Mouse (Mus musculus) mesoderm, embryonic 11.5 days (tissue): Measurements from ENCODE around the gene 6430571L13Rik.

Source experiments
- DNase-seq: peaks from one replicate; pipeline ENCODE4 v3.0.0-alpha.2; 2012; ENCODE audit warnings: low read depth, low spot score

6430571L13Rik gene

GRCm38 (mm10) chr9:107340911-107341645, 676 bp downstream of the 6430571L13Rik start:
- no peak for DNase-seq

DNA sequence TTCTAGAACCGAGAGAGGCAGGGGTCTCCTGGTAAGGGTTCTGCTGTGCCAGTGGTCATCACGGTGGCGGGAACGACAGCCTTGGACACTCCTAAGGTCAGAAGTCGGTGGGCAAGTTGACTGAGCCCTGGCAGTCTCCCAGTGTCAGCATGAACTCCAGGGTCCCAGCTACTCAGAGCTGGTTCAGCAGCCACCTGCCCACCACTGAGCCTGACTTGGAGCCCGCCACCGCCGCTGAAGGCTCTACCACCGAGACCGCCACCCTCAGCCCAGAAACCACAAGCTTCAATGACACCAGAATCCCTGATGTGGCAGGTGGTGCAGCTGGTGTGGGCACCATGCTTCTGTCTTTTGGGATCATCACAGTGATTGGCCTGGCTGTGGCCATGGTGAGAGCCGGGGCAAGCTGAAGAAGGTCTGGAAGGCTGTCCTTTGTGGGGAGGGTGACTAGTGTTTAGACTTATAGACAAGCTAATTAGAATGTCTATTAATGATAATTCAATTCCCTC, 1.9 kb downstream of the 6430571L13Rik start:
- no peak for DNase-seq

DNA sequence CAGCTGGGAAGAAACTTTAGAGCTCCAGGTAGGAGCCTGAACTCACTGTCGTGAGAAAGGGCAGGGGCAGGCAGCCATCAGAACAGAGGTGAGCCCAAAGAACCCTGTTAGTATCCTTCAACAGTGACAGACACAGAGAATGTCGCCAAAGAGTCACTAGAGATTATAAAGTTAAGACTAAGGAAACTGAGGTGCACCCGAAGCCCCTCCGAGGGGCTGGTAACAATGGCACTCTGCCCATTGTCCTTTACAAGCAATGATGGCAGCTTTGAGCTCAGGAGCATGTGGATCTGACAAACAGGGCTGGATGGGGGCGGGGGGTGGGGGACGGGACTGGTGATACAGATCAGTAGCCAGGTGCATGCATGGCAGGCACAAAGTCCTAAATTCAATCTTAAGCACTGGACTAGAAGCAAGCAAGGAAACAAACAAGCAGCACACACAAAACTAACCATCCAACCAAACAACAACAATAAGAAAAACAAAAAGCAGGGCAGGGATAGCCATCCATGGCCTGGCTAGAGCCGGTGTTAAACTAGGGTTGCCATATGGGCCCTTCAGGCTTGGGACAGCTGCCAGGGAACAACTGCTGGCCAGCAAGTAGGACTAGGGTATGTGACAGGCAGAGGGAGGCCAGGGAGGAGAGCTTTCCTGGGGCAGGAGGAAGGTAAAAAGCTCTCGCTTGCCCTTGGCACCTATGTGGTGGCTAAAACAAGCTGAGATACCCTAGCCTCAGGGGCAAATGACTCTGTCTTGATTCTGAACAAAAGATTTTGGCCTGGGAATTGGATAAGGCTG, 2.9 kb downstream of the 6430571L13Rik start:
- no peak for DNase-seq

DNA sequence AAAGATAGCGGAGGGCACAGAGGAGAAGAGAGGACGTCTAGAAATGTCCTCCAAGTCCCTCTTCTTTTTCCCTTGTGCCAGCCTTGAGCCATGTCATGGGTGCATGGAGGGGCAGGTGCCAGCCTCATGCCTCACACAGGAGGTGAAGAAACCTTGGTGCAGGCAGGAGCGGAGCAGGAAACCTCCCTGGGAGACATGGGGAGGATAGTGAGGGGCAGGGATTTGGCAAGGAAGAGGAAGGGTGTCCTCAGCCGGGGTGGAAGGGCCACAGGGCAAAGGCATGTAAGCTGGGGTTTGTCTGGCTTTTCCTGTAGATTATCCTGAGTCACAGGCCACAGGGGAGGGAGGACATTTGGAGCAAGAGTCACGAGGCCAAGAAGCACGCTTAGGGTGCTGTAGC, 3.6 kb downstream of the 6430571L13Rik start:
- DNase-seq = no peak

DNA sequence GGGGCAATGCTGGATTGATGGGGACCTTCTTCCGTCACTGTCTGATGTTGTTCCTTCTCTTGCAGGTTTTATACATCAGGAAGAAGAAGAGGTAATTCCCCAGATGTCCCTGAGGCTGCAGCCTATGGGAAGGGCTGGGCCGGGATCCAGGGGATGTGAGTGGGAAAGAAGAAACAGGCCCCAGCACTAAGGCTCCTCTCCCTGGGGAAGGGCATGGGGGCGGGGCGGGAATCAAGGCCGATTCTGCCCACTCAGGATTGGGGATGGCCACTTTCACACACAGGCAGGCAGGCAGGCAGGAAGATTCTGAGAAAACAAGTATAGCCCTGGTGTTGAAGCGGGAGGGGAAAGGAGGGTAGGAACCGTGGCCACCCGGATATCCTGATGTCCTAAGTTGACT, 5.7 kb downstream of the 6430571L13Rik start:
- DNase-seq = no peak

- DNase-seq = no peak
Observed at GRCm38 (mm10) chr9:107347586-107348183, 7.3 kb downstream of the 6430571L13Rik start.

DNA sequence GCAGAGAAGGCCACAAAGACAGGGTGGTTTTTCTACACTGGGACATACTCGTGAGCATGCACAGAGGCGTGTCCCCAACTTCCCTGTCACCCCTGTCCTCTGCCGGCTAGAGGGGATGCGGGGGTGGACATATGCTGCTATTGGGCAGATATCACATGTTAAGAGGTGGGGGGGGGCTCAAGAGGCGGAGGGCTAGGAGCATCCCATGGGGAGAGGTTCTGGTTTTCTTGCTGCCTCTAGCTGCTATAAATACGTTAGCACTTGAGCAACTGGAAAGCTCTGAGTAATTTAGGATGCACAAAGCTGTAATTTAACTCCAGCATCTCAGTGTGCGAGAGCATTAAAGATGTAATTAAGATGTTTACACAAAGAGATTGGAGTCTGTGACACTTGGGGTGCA, 8.9 kb downstream of the 6430571L13Rik start:
- no peak for DNase-seq

DNA sequence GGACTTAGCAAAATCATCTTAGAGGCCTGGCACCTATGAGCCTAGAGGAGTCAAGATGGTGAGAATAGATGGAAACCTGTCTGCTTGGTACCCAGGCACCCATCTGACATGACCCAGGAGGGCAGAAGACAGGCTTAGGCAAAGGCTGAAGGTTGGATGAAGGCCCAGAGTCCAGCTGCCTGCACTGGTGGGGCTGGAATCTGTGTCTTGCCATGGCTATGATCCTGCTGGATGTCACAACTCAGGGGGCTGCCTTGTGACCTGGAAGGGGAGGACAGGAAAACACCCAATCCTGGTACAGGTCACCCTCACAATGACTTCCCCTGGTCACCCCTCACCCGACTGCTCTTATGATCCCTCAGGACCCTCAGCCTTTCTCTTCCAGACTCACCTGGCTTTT, 14.4 kb downstream of the 6430571L13Rik start:
- no peak for DNase-seq

- peak; percentile 71 for DNase-seq
Observed at GRCm38 (mm10) chr9:107355870-107356765, 15.7 kb downstream of the 6430571L13Rik start.

- peak; percentile 84 for DNase-seq
Observed at GRCm38 (mm10) chr9:107357651-107358050, 17.2 kb downstream of the 6430571L13Rik start.

DNA sequence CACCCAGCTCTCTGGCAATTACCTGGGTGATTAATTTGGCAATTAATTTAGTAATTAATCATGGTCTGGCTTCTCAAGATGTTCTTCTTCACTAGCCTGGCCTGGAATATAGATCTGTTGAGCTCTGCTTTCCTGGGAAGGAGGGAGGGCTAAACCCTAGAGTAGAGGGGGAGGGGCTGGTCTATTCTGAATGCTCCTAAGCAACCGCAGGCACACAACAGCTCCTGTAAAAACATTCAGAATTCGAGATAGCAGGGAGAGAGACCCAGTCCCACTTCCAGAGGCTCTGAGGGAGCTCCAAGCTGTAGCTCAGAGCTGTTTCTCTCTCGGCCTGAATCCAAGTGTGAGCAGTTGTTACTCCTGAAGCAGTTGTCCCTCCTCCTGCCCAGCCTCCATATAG, 20.6 kb downstream of the 6430571L13Rik start:
- DNase-seq = no peak

DNA sequence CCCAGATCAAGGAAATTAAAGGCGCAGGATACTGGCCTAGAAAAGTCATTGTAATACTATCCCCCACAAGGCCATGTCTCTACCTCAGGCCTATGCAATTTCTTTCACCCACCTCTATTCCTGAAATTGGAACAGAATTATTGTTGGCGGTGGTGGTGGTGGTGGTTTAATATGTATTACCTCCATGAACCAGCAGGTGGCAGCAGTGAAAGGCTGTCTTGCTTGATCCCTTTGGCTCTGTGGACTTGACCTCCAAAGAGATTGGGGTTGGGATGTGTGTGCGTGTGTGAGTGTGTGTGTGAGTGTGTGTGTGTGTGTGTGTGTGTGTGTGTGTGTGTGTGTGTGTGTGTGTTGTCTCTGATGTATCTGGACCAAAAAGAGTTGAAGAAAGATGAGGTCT, 26.2 kb downstream of the 6430571L13Rik start:
- DNase-seq = peak; percentile 65

DNA sequence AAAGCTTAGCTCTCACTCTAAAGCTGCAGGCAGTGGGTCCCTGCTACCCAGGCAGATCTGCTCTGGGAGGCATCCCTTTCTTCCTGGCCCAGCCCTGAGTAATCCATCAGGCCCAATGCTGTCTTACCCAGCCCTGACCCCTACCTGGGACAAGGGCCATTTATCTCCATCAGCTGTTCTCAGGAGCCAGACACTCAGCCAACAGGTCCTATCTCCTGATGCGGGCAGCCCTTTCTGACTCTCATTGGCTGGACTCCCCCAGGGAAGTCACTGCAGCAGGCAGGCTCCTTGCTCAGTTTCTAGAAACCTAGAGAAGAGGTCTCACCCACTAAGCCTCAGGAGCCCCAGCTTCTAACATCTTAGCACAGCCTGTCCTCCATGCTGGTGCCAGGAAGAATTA, 27.9 kb downstream of the 6430571L13Rik start:
- DNase-seq = no peak

- DNase-seq = no peak
Observed at GRCm38 (mm10) chr9:107369270-107370105, 29.1 kb downstream of the 6430571L13Rik start.

DNA sequence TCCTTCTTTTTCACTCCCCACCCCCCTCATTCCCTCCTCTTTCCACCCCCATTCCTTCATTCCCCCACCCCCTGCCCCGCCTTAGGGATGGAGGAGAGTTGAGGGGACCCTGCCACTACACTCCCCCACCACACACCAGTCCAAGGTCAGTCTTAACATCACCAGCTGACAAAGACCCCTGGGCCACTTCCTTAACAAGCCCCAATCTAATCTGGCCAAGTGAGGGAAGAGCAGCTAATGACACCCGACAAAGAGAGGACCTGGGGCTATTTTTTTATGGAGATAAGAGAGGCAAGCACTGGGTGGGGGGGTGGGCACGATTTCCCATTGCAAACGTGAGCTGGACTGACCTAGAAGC, 29.7 kb downstream of the 6430571L13Rik start:
- no peak for DNase-seq

DNA sequence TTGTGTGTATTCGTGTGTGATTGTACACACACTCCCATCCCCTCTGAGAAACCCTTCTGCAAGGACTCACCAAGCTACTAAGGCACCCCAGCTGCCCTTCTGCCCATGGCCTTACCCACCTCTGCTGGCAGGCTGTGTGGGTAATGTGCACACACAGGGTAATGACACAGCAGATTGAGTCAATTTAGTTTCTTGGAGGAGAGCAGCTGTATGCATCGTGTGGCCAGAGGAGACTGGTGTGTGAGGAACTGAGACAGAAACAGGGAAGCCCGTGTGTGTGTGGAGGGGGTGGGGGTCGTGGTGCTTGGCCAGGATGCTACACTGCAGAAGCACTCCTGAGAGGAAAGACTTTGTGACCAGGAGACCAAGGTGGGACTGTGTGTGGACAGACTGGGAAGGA, 32.0 kb downstream of the 6430571L13Rik start:
- no peak for DNase-seq

- peak; percentile 70 for DNase-seq
Observed at GRCm38 (mm10) chr9:107374623-107375022, 34.2 kb downstream of the 6430571L13Rik start.

DNA sequence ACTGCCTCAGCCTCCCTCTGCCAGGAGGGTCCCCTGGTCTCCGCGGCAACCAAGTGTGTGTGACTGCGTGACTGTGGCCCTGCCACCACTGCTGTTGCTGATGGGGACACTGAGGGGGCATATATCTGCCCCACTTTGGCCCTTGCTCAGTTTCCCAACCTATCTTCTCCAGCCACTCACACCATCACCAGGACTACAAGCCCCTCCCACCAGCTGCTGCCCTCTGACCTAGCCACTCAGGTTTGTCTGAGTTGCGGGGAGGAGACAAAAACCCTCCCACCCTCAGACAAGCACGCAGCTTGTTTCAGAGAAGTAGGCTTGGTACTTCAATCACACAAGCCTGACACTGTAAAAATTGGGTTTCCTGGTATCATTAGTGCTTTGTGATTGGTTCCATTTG, 35.0 kb downstream of the 6430571L13Rik start:
- no peak for DNase-seq

DNA sequence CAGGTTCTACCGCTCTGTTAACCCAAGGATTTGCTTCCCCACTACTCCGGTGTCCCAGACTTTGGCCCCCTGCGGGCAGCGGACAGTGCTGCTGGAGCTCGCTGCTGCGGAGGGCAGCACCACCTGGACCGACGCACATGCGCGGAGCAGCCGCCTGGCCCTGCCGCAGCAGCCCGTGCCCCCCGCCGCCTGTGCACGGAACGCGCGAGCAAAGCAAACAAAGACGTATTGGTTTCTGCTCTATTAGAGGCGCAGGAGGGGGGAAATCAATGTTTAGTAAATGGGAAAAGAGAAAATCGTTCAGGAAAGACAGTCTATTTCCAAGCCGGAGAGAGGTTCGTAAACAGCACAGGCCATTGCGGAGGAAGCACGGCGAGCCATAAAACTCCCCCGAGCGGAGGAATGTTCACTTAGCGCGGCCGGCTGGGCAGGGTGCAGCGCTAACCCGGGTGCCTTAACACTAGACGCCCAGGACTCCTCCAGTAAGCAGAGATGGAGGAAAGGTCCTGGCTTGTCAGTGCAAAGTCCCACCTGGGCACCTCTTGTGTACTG, 37.6 kb downstream of the 6430571L13Rik start:
- peak; percentile 67 for DNase-seq

DNA sequence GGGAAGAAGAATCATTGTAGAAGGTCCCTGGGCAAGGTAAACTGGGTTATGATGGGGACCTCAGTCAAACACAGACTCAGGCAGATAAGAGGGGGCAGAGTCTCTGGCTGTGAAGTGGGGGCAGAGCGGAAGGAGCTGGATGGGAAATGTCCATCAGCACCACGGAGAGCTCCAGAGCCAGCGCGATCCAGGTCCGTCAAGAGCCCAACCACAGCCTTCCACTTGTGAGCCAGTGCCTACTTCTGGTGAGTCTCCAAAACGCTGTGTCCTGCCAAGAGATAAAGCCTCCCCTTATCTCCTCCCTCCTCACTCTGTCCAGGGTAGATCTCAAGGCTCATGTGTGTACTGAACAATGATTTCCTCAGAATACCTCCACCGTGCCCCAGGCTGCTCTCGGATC, 41.3 kb downstream of the 6430571L13Rik start:
- peak; percentile 76 for DNase-seq
